In genomic region chr5:110543951-110544690, GRCm38 (mm10) we compare ENCODE assay signal across 8 mouse cellular contexts. TPM values are rescaled to one million over a fixed set of nuclear protein-coding genes. Genes with fewer than 3 reads are reported as not detected.
DNase-seq lines count a peak whose midpoint lies in the region; ATAC-seq lines count a peak whose summit lies in the region.

Galnt9 (plus strand) TSS chr5:110544355.

- 1% methylated on average over 81 of the region's 82 CpGs for WGBS in forebrain, embryonic 10.5 days
- 2% methylated on average over 81 of the region's 82 CpGs for WGBS in liver, embryonic 15.5 days (ENCODE audit: insufficient replicate concordance)
- under 1% methylated on average over 82 of the region's 82 CpGs for WGBS in neural tube, embryonic 13.5 days

- H3K9ac ChIP-seq in liver, embryonic 15.5 days: no peak within 1 kb of the TSS
- H3K9ac ChIP-seq in neural tube, embryonic 13.5 days: peak within 1 kb of the TSS; percentile 77

- peak within 1 kb of the TSS; percentile 55 for H3K4me3 ChIP-seq in forebrain, embryonic 10.5 days
- 0 out of 2 replicates have a peak within 1 kb of the TSS, but pooled peaks have one; percentile 8 for H3K4me3 ChIP-seq in liver, embryonic 15.5 days (replicated peaks)
- peak within 1 kb of the TSS; percentile 56 for H3K4me3 ChIP-seq in neural tube, embryonic 13.5 days

- intact Hi-C loops in heart, postnatal 10 days (cut with DNase I): no loop called here

- peak within 1 kb of the TSS; percentile 37 for H3K4me2 ChIP-seq in liver, embryonic 15.5 days
- peak within 1 kb of the TSS; percentile 70 for H3K4me2 ChIP-seq in neural tube, embryonic 13.5 days

- no peaks in the 10 kb centered on the region for H3K36me3 ChIP-seq in forebrain, embryonic 10.5 days (replicated peaks)
- H3K36me3 ChIP-seq in liver, embryonic 15.5 days (replicated peaks): no peaks in the 10 kb centered on the region
- H3K36me3 ChIP-seq in neural tube, embryonic 13.5 days: no peaks in the 10 kb centered on the region

- peak; percentile 52 for DNase-seq in CD4-positive helper T cell, adult 2 months (ENCODE audit: low read depth, low spot score)
- DNase-seq in brain, adult 2 months (ENCODE audit: low read depth, low spot score): peak; percentile 91
- peak; percentile 52 for DNase-seq in forebrain, embryonic 10.5 days (ENCODE audit: extremely low spot score, low spot score)
- DNase-seq in heart, postnatal 10 days: peak; percentile 71 to 75
- DNase-seq in kidney, postnatal 25 days: peak; percentile 70 to 74
- peak; percentile 64 for DNase-seq in urinary bladder, postnatal 14 days (ENCODE audit: low spot score)

- H3K9me3 ChIP-seq in forebrain, embryonic 10.5 days: no peaks in the 10 kb centered on the region
- no peaks in the 10 kb centered on the region for H3K9me3 ChIP-seq in liver, embryonic 15.5 days (replicated peaks)
- no peaks in the 10 kb centered on the region for H3K9me3 ChIP-seq in neural tube, embryonic 13.5 days

- ATAC-seq in liver, embryonic 15.5 days (ENCODE audit: insufficient read depth): no peak
- peak; percentile 83 for ATAC-seq in neural tube, embryonic 13.5 days (ENCODE audit: low read depth)

- peaks cover 74% of the 10 kb centered on the region for H3K27me3 ChIP-seq in forebrain, embryonic 10.5 days (ENCODE audit: poor library complexity, severe bottlenecking)
- peaks cover 80% of the 10 kb centered on the region for H3K27me3 ChIP-seq in liver, embryonic 15.5 days
- H3K27me3 ChIP-seq in neural tube, embryonic 13.5 days: peaks cover 63% of the 10 kb centered on the region

- H3K4me1 ChIP-seq in forebrain, embryonic 10.5 days: peaks cover 16% of the 10 kb centered on the region
- H3K4me1 ChIP-seq in liver, embryonic 15.5 days (replicated peaks): no peaks in the 10 kb centered on the region
- H3K4me1 ChIP-seq in neural tube, embryonic 13.5 days (replicated peaks): peaks cover 47% of the 10 kb centered on the region

- no peak within 1 kb of the TSS for H3K27ac ChIP-seq in forebrain, embryonic 10.5 days
- H3K27ac ChIP-seq in liver, embryonic 15.5 days (replicated peaks): no peak within 1 kb of the TSS
- peak within 1 kb of the TSS; percentile 62 for H3K27ac ChIP-seq in neural tube, embryonic 13.5 days (replicated peaks)

RNA-seq across cellular contexts. Expression of gene Galnt9, which starts in this region (rescaled TPM):
- 0.44 and 0.67 TPM in 2 replicates for polyA plus RNA-seq in forebrain, embryonic 10.5 days (2016; fragmentation: Nextera tagmentation; extraction: Ambion mirVana)
- not detected for total RNA-seq in heart, postnatal 10 days (2021)
- polyA plus RNA-seq in liver, embryonic 15.5 days (2015; fragmentation: Nextera tagmentation; extraction: Ambion mirVana): 0.16 and 0.22 TPM in 2 replicates
- polyA plus RNA-seq in neural tube, embryonic 13.5 days (2015; fragmentation: Nextera tagmentation; extraction: Ambion mirVana): 15.9 and 17.8 TPM in 2 replicates

Comparison
In these comparisons a context has a peak if more than half of its experiments do, and no peak if none do; other contexts are left out.
1. RNA of gene Galnt9 (polyA plus RNA-seq): 15.9 to 17.8 TPM in neural tube, embryonic 13.5 days; 0.44 to 0.67 TPM in forebrain, embryonic 10.5 days and 0.16 to 0.22 TPM in liver, embryonic 15.5 days; every median in the first group is over 10 times any median in the second.
2. Peak in DNase-seq and H3K4me3 ChIP-seq in forebrain, embryonic 10.5 days; RNA of the gene not detected or under 1 TPM.
3. Peak in DNase-seq in heart, postnatal 10 days; RNA of the gene not detected or under 1 TPM.
4. Peak in every context shown above with its lines, with median percentiles within 50 percentile points of each other: DNase-seq and H3K4me3 ChIP-seq.